Mouse (Mus musculus) kidney, embryonic 16.5 days (tissue): ENCODE results near the gene Diras1. TPM values are rescaled to one million over a fixed set of nuclear protein-coding genes. Genes with fewer than 3 reads are reported as not detected.
A peak's percentile ranks its signal among the peaks of the same experiment; 100 is the strongest.

Experiments used
- ATAC-seq: fragments of 200-750 bp; cut with Nextera tagmentation; 2 replicates; pipeline ENCODE4 v1.8.0; 2017; ENCODE audit warnings: moderate TSS enrichment; ENCODE audit not compliant: low FRiP score, low TSS enrichment
- H3K27ac ChIP-seq: fragments of 300-500 bp; sonication (generic); 2 replicates; pipeline ENCODE4 v1.5.1; 2014; ENCODE audit warnings: low read length
- H3K27me3 ChIP-seq: fragments of 300-500 bp; sonication (generic); 2 replicates; pipeline ENCODE4 v1.6.1; 2014; ENCODE audit warnings: low read length, control low read depth, mixed read lengths; ENCODE audit not compliant: insufficient read depth
- H3K36me3 ChIP-seq: fragments of 300-500 bp; sonication (generic); 2 replicates; pipeline ENCODE4 v1.6.1; 2014; ENCODE audit warnings: low read length, control low read depth, mixed read lengths; ENCODE audit not compliant: insufficient read depth
- H3K4me1 ChIP-seq: fragments of 300-500 bp; sonication (generic); 2 replicates; pipeline ENCODE4 v1.6.1; 2014; ENCODE audit warnings: low read length, control low read depth, mixed read lengths; ENCODE audit not compliant: insufficient read depth
- H3K4me2 ChIP-seq: fragments of 300-500 bp; sonication (generic); replicated peaks from 2 replicates; pipeline ENCODE4 v1.6.1; 2014; ENCODE audit warnings: low read depth, low read length
- H3K4me3 ChIP-seq: fragments of 300-500 bp; sonication (generic); 2 replicates; pipeline ENCODE4 v1.5.1; 2014; ENCODE audit warnings: mild to moderate bottlenecking, low read length
- H3K9ac ChIP-seq: fragments of 300-500 bp; sonication (generic); replicated peaks from 2 replicates; pipeline ENCODE4 v1.6.1; 2014; ENCODE audit warnings: low read length
- H3K9me3 ChIP-seq: fragments of 300-500 bp; sonication (generic); 2 replicates; pipeline ENCODE4 v1.6.1; 2016; ENCODE audit warnings: low read length, control low read depth
- WGBS: fragments of 180-500 bp; shearing (Covaris S2); extraction: QIAGEN DNeasy Blood & Tissue Kit; methylation state at CpG from one replicate; pipeline ENCODE4 v1.1.7; 2014; 5-methylcytosine and 5-hydroxymethylcytosine counted together
- polyA plus RNA-seq: library from polyadenylated mRNA; unstranded; fragments of >200 nt; fragmentation: Nextera tagmentation; extraction: Ambion mirVana; gene quantifications from 2 replicates; pipeline ENCODE4 v1.2.1, GENCODE M21; 2015

Gene Diras1
- polyA plus RNA-seq, 1 experiment from 2014 or later, result 0.11 TPM

GRCm38 (mm10) chr10:81020207-81020606 is 5.3 kb downstream of the Diras1 start:
- H3K9me3 ChIP-seq, result no peaks in the 10 kb centered on the region
- peaks cover 23% of the 10 kb centered on the region for H3K27me3 ChIP-seq
- peaks cover 2% of the 10 kb centered on the region; the same call in 1 of the 2 replicates for H3K4me1 ChIP-seq
- no peak overlapping the region for H3K27ac ChIP-seq
- WGBS, result 49% methylated on average over 2 of the region's 2 CpGs
- no peak overlapping the region for H3K9ac ChIP-seq
- no peak for ATAC-seq
- H3K4me2 ChIP-seq, result no peak overlapping the region
- no peak overlapping the region for H3K4me3 ChIP-seq
- no peaks in the 10 kb centered on the region for H3K36me3 ChIP-seq

- Histone ChIP-seq H3K36me3 (no peaks in the 10 kb centered on the region), H3K4me1 (peaks cover 3% of the 10 kb centered on the region; the same call in 1 of the 2 replicates), H3K9ac (no peak overlapping the region), H3K27me3 (peaks cover 18% of the 10 kb centered on the region), H3K27ac (no peak overlapping the region), H3K4me3 (no peak overlapping the region), H3K4me2 (no peak overlapping the region), H3K9me3 (no peaks in the 10 kb centered on the region)
- WGBS, result 80% methylated on average over 6 of the region's 6 CpGs
- no peak for ATAC-seq
Measured at GRCm38 (mm10) chr10:81019687-81020086, 5.8 kb downstream of the Diras1 start.

GRCm38 (mm10) chr10:81018326-81018725 is 7.1 kb downstream of the Diras1 start:
- ATAC-seq, result no peak
- 39% methylated on average over 10 of the region's 10 CpGs for WGBS
- Histone ChIP-seq H3K9me3 (no peaks in the 10 kb centered on the region), H3K4me3 (no peak overlapping the region), H3K4me2 (no peak overlapping the region), H3K4me1 (peaks cover 8% of the 10 kb centered on the region; the same call in 1 of the 2 replicates), H3K36me3 (no peaks in the 10 kb centered on the region), H3K27me3 (peaks cover 12% of the 10 kb centered on the region; the same call in 1 of the 2 replicates), H3K9ac (no peak overlapping the region), H3K27ac (no peak overlapping the region)

GRCm38 (mm10) chr10:81016645-81017044 is 8.8 kb downstream of the Diras1 start:
- no peak overlapping the region for H3K9ac ChIP-seq
- no peak overlapping the region for H3K27ac ChIP-seq
- no peak for ATAC-seq
- H3K9me3 ChIP-seq, result no peaks in the 10 kb centered on the region
- peaks cover 8% of the 10 kb centered on the region; the same call in 1 of the 2 replicates for H3K4me1 ChIP-seq
- no peak overlapping the region for H3K4me3 ChIP-seq
- no peaks in the 10 kb centered on the region for H3K36me3 ChIP-seq
- H3K27me3 ChIP-seq, result 0 out of 2 replicates have a peak, but pooled peaks cover 6% of the 10 kb centered on the region
- no peak overlapping the region for H3K4me2 ChIP-seq
- 10% methylated on average over 7 of the region's 7 CpGs for WGBS

GRCm38 (mm10) chr10:81015666-81016065 is 9.8 kb downstream of the Diras1 start:
- no peaks in the 10 kb centered on the region for H3K36me3 ChIP-seq
- H3K4me1 ChIP-seq, result peaks cover 8% of the 10 kb centered on the region; the same call in 1 of the 2 replicates
- no peak overlapping the region for H3K9ac ChIP-seq
- H3K4me2 ChIP-seq, result 0 out of 2 replicates have a peak overlapping the region, but pooled peaks have one; percentile 58
- WGBS, result 78% methylated on average over 2 of the region's 2 CpGs
- no peak overlapping the region for H3K27ac ChIP-seq
- no peak overlapping the region for H3K4me3 ChIP-seq
- ATAC-seq, result no peak
- no peaks in the 10 kb centered on the region for H3K27me3 ChIP-seq
- no peaks in the 10 kb centered on the region for H3K9me3 ChIP-seq

GRCm38 (mm10) chr10:81014393-81015384 is 10.8 kb downstream of the Diras1 start, which contains the start of gene Gng7:
Gng7 (minus strand) TSS chr10:81014945.
- 9% methylated on average over 31 of the region's 31 CpGs for WGBS
- H3K27me3 ChIP-seq, result no peaks in the 10 kb centered on the region
- ATAC-seq, result peak; percentile 99

GRCm38 (mm10) chr10:81010851-81011250 is 14.6 kb downstream of the Diras1 start:
- Histone ChIP-seq H3K27ac (no peak overlapping the region), H3K36me3 (no peaks in the 10 kb centered on the region), H3K4me2 (no peak overlapping the region), H3K4me3 (no peak overlapping the region), H3K4me1 (peaks cover 8% of the 10 kb centered on the region; the same call in 1 of the 2 replicates), H3K27me3 (no peaks in the 10 kb centered on the region), H3K9me3 (no peaks in the 10 kb centered on the region), H3K9ac (no peak overlapping the region)
- no peak for ATAC-seq
- WGBS, result 71% methylated on average over 6 of the region's 6 CpGs

More at GRCm38 (mm10) chr10:81014393-81015384, 10.8 kb downstream of the Diras1 start, which contains the start of gene Gng7:
- Histone ChIP-seq H3K9me3 (no peaks in the 10 kb centered on the region), H3K4me3 (peak within 1 kb of the TSS; percentile 43), H3K4me2 (peak within 1 kb of the TSS; percentile 58), H3K27ac (no peak within 1 kb of the TSS), H3K4me1 (peaks cover 8% of the 10 kb centered on the region; the same call in 1 of the 2 replicates), H3K9ac (peak within 1 kb of the TSS; percentile 47), H3K36me3 (no peaks in the 10 kb centered on the region)

GRCm38 (mm10) chr10:81007240-81007639 is 18.2 kb downstream of the Diras1 start:
- H3K9me3 ChIP-seq, result no peaks in the 10 kb centered on the region
- no peak for ATAC-seq
- H3K27me3 ChIP-seq, result no peaks in the 10 kb centered on the region
- H3K4me3 ChIP-seq, result no peak overlapping the region
- H3K9ac ChIP-seq, result no peak overlapping the region
- H3K27ac ChIP-seq, result no peak overlapping the region
- H3K4me2 ChIP-seq, result no peak overlapping the region
- no peaks in the 10 kb centered on the region for H3K36me3 ChIP-seq
- H3K4me1 ChIP-seq, result no peaks in the 10 kb centered on the region
- 36% methylated on average over 7 of the region's 7 CpGs for WGBS

- ATAC-seq, result no peak
- WGBS, result 91% methylated on average over 7 of the region's 7 CpGs
- H3K9ac ChIP-seq, result no peak overlapping the region
- no peak overlapping the region for H3K27ac ChIP-seq
- H3K36me3 ChIP-seq, result no peaks in the 10 kb centered on the region
- no peaks in the 10 kb centered on the region for H3K4me1 ChIP-seq
- H3K27me3 ChIP-seq, result no peaks in the 10 kb centered on the region
- H3K9me3 ChIP-seq, result no peaks in the 10 kb centered on the region
- no peak overlapping the region for H3K4me3 ChIP-seq
- H3K4me2 ChIP-seq, result no peak overlapping the region
Measured at GRCm38 (mm10) chr10:81006005-81006677, 19.3 kb downstream of the Diras1 start.
